Mouse (Mus musculus) midbrain, embryonic 16.5 days (tissue): ENCODE data around the gene Fbf1. TPM values are rescaled to one million over a fixed set of nuclear protein-coding genes. Genes with fewer than 3 reads are reported as not detected.
"Not testable (repeated sequence)": the region's sequence is repeated elsewhere in the genome, so short reads cannot be mapped to it uniquely, and the experiment has no call there.

ENCODE experiments used
- ATAC-seq: fragments of 200-750 bp; cut with Nextera tagmentation; 2 replicates; pipeline ENCODE4 v1.8.0; 2017; ENCODE audit warnings: moderate TSS enrichment
- H3K27ac ChIP-seq: fragments of 300-500 bp; sonication (generic); 2 replicates; pipeline ENCODE4 v1.5.1; 2014; ENCODE audit warnings: mild to moderate bottlenecking, low read length, mixed read lengths
- H3K27me3 ChIP-seq: fragments of 300-500 bp; sonication (generic); 2 replicates; pipeline ENCODE4 v1.6.1; 2014; ENCODE audit warnings: low read depth, low read length, mixed read lengths; ENCODE audit not compliant: control insufficient read depth, insufficient read depth
- H3K36me3 ChIP-seq: fragments of 300-500 bp; sonication (generic); 2 replicates; pipeline ENCODE4 v1.6.1; 2014; ENCODE audit warnings: mild to moderate bottlenecking, low read length, moderate library complexity, mixed read lengths; ENCODE audit not compliant: control insufficient read depth, insufficient read depth
- H3K4me1 ChIP-seq: fragments of 300-500 bp; sonication (generic); 2 replicates; pipeline ENCODE4 v1.6.1; 2014; ENCODE audit warnings: mild to moderate bottlenecking, low read length, mixed read lengths; ENCODE audit not compliant: control insufficient read depth, insufficient read depth
- H3K4me2 ChIP-seq: fragments of 300-500 bp; sonication (generic); 2 replicates; pipeline ENCODE4 v1.6.1; 2014; ENCODE audit warnings: mild to moderate bottlenecking, low read length, mixed read lengths
- H3K4me3 ChIP-seq: fragments of 300-500 bp; sonication (generic); 2 replicates; pipeline ENCODE4 v1.5.1; 2014; ENCODE audit warnings: low read depth, mild to moderate bottlenecking, low read length, moderate library complexity, mixed read lengths
- H3K9ac ChIP-seq: fragments of 300-500 bp; sonication (generic); 2 replicates; pipeline ENCODE4 v1.6.1; 2014; ENCODE audit warnings: low read depth, low read length, mixed read lengths
- H3K9me3 ChIP-seq: fragments of 300-500 bp; sonication (generic); replicated peaks from 2 replicates; pipeline ENCODE4 v1.6.1; 2014; ENCODE audit warnings: mild to moderate bottlenecking, low read length, mixed read lengths; ENCODE audit not compliant: control insufficient read depth, poor library complexity, severe bottlenecking
- WGBS: fragments of 180-500 bp; shearing (Covaris S2); extraction: QIAGEN DNeasy Blood & Tissue Kit; methylation state at CpG from one replicate; pipeline ENCODE4 v1.1.7; 2014; 5-methylcytosine and 5-hydroxymethylcytosine counted together
- polyA plus RNA-seq: library from polyadenylated mRNA; unstranded; fragments of >200 nt; fragmentation: Nextera tagmentation; extraction: Ambion mirVana; gene quantifications from 2 replicates; pipeline ENCODE4 v1.2.1, GENCODE M21; 2015

The Fbf1 gene
- polyA plus RNA-seq, 1 experiment from 2014 or later, result 69.4 TPM

DNA sequence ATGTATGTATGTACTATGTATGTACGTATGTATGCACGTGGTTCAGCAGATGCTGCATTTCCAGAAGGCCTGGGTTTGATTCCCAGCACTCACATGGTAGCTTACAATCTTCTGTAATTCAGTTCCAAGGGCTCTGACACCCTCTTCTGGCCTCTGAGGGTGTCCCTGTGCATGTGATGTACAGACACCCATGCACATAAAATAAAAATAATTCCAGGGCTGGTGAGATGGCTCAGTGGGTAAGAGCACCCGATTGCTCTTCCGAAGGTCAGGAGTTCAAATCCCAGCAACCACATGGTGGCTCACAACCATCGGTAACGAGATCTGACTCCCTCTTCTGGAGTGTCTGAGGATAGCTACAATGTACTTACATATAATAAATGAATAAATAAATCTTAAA, 75.0 kb downstream of the Fbf1 start:
- H3K4me1 ChIP-seq, H3K27ac ChIP-seq, H3K9ac ChIP-seq, H3K36me3 ChIP-seq, H3K27me3 ChIP-seq, H3K4me3 ChIP-seq, H3K4me2 ChIP-seq, ATAC-seq, H3K9me3 ChIP-seq: not testable (repeated sequence)
- WGBS, result 91% methylated on average over 6 of the region's 6 CpGs

Other genes starting within 250 kb of the Fbf1 start
- gene Sap30bp, start 234.9 kb downstream of the Fbf1 start, polyA plus RNA-seq, result 49.0 and 51.5 TPM in 2 replicates
- 24.3 and 25.2 TPM in 2 replicates for gene Recql5, start 234.7 kb downstream of the Fbf1 start, polyA plus RNA-seq
- 0.57 and 0.64 TPM in 2 replicates for gene Itgb4, start 193.5 kb downstream of the Fbf1 start, polyA plus RNA-seq
- 57.2 and 64.1 TPM in 2 replicates for gene Galk1, start 155.4 kb downstream of the Fbf1 start, polyA plus RNA-seq
- 2,051 and 2,173 TPM in 2 replicates for gene H3f3b, start 140.2 kb downstream of the Fbf1 start, polyA plus RNA-seq
- gene Unk, start 137.8 kb downstream of the Fbf1 start, polyA plus RNA-seq, result 36.4 and 36.6 TPM in 2 replicates
- 0.78 and 0.93 TPM in 2 replicates for gene Unc13d, start 90.2 kb downstream of the Fbf1 start, polyA plus RNA-seq
- 159 and 206 TPM in 2 replicates for gene Wbp2, start 81.2 kb downstream of the Fbf1 start, polyA plus RNA-seq
- gene Trim47, start 41.0 kb downstream of the Fbf1 start, polyA plus RNA-seq, result 9.5 and 12.7 TPM in 2 replicates
- gene Trim65, start 37.0 kb downstream of the Fbf1 start, polyA plus RNA-seq, result 2.2 and 2.3 TPM in 2 replicates
- gene Mrpl38, start 29.3 kb downstream of the Fbf1 start, polyA plus RNA-seq, result 80.3 and 84.6 TPM in 2 replicates
- 82.0 and 82.5 TPM in 2 replicates for gene Ten1, start 30.7 kb upstream of the Fbf1 start, polyA plus RNA-seq
- gene Acox1, start 30.9 kb upstream of the Fbf1 start, polyA plus RNA-seq, result 64.0 and 71.5 TPM in 2 replicates
- gene Evpl, start 69.9 kb upstream of the Fbf1 start, polyA plus RNA-seq, result 0.88 and 1.3 TPM in 2 replicates
- 58.2 and 59.2 TPM in 2 replicates for gene Srp68, start 106.1 kb upstream of the Fbf1 start, polyA plus RNA-seq
- gene Galr2, start 112.8 kb upstream of the Fbf1 start, polyA plus RNA-seq, result 0.46 and 0.62 TPM in 2 replicates
- gene Exoc7, start 139.1 kb upstream of the Fbf1 start, polyA plus RNA-seq, result 122 and 127 TPM in 2 replicates
- 12.1 and 13.6 TPM in 2 replicates for gene Foxj1, start 167.2 kb upstream of the Fbf1 start, polyA plus RNA-seq
- 32.3 and 41.8 TPM in 2 replicates for gene Rnf157, start 244.9 kb upstream of the Fbf1 start, polyA plus RNA-seq